Mouse (Mus musculus) erythroblast, embryonic 14.5 days (primary cell): ENCODE results near the gene Tmem171. TPM values are rescaled to one million over a fixed set of nuclear protein-coding genes. Genes with fewer than 3 reads are reported as not detected.

ENCODE experiments used
- H3K27me3 ChIP-seq: 2 replicates; pipeline ENCODE4 v1.6.1; 2012; ENCODE audit warnings: inconsistent platforms; ENCODE audit not compliant: control insufficient read depth
- H3K36me3 ChIP-seq: 2 replicates; pipeline ENCODE4 v1.6.1; 2012; ENCODE audit warnings: mild to moderate bottlenecking, inconsistent platforms; ENCODE audit not compliant: control insufficient read depth
- H3K4me1 ChIP-seq: 2 replicates; pipeline ENCODE4 v1.6.1; 2012; ENCODE audit warnings: inconsistent platforms; ENCODE audit not compliant: control insufficient read depth
- H3K4me3 ChIP-seq: replicated peaks from 2 replicates; pipeline ENCODE3; 2012; ENCODE audit warnings: moderate library complexity, mild to moderate bottlenecking, inconsistent platforms
- H3K9me3 ChIP-seq: 2 replicates; pipeline ENCODE4 v1.6.1; 2012; ENCODE audit warnings: low read length, inconsistent platforms, mixed read lengths; ENCODE audit not compliant: control insufficient read depth
- GATA1 ChIP-seq: IDR thresholded peaks from 2 replicates; pipeline ENCODE4 v1.6.1; 2012; ENCODE audit warnings: low read length, inconsistent platforms, mixed read lengths
- TAL1 ChIP-seq: IDR thresholded peaks from 3 replicates; pipeline ENCODE4 v1.6.1; 2012; ENCODE audit warnings: low read length, inconsistent platforms, mixed read lengths
- polyA plus RNA-seq: library from polyadenylated mRNA; stranded (reverse); fragments of >175 nt; gene quantifications from 2 replicates; pipeline ENCODE4 v1.2.3, GENCODE M21; 2012

Tmem171 gene
- polyA plus RNA-seq, 1 experiment = not detected

GRCm38 (mm10) chr13:98637145-98637544 lies 57.5 kb downstream of the Tmem171 start, which contains the start of gene Tmem174:
TSS of gene Tmem174 (minus strand) at chr13:98637410.
- no peaks in the 10 kb centered on the region for H3K36me3 ChIP-seq
- TF ChIP-seq GATA1 = no peak
- TF ChIP-seq TAL1 = no peak
- no peak within 1 kb of the TSS for H3K4me3 ChIP-seq
- H3K4me1 ChIP-seq = no peaks in the 10 kb centered on the region
- H3K9me3 ChIP-seq = peaks cover 5% of the 10 kb centered on the region; the same call in 1 of the 2 replicates
- H3K27me3 ChIP-seq = no peaks in the 10 kb centered on the region

GRCm38 (mm10) chr13:98636571-98636970 lies 58.1 kb downstream of the Tmem171 start:
- H3K4me1 ChIP-seq = no peaks in the 10 kb centered on the region
- no peak for TF ChIP-seq TAL1
- TF ChIP-seq GATA1 = no peak
- no peak overlapping the region for H3K4me3 ChIP-seq
- no peaks in the 10 kb centered on the region for H3K27me3 ChIP-seq
- H3K9me3 ChIP-seq = peaks cover 5% of the 10 kb centered on the region; the same call in 1 of the 2 replicates
- no peaks in the 10 kb centered on the region for H3K36me3 ChIP-seq

Other genes starting within 250 kb of the Tmem171 start
- 0.30 and 0.32 TPM in 2 replicates for gene Gm10320, start 202.8 kb downstream of the Tmem171 start, polyA plus RNA-seq
- gene Tmem174, start 57.4 kb downstream of the Tmem171 start, polyA plus RNA-seq = not detected in 2 replicates
- 0.28 and 0.49 TPM in 2 replicates for gene Fcho2, start 120.6 kb upstream of the Tmem171 start, polyA plus RNA-seq
- gene Tnpo1, start 231.6 kb upstream of the Tmem171 start, polyA plus RNA-seq = 0.09 and 0.25 TPM in 2 replicates